Mouse (Mus musculus): ENCODE measurements around the gene Epas1.

Gene Epas1

GRCm38 (mm10) chr17:86795773-86796172, 42.3 kb downstream of the Epas1 start:
- DNase-seq, result no peak

- no peak for DNase-seq
Measured at GRCm38 (mm10) chr17:86797031-86797430, 43.5 kb downstream of the Epas1 start.

- DNase-seq, result no peak
Measured at GRCm38 (mm10) chr17:86798460-86798859, 45.0 kb downstream of the Epas1 start.

- no peak for DNase-seq
Measured at GRCm38 (mm10) chr17:86798951-86799350, 45.5 kb downstream of the Epas1 start.

- DNase-seq, result no peak
Measured at GRCm38 (mm10) chr17:86800535-86800934, 47.0 kb downstream of the Epas1 start.

GRCm38 (mm10) chr17:86801213-86801815, 47.8 kb downstream of the Epas1 start:
- no peak for DNase-seq

- DNase-seq, result no peak
Measured at GRCm38 (mm10) chr17:86801876-86802275, 48.4 kb downstream of the Epas1 start.

GRCm38 (mm10) chr17:86802351-86802985, 49.0 kb downstream of the Epas1 start:
- no peak for DNase-seq

GRCm38 (mm10) chr17:86803147-86803546, 49.6 kb downstream of the Epas1 start:
- no peak for DNase-seq

- no peak for DNase-seq
Measured at GRCm38 (mm10) chr17:86803653-86804052, 50.2 kb downstream of the Epas1 start.

- DNase-seq, result no peak
Measured at GRCm38 (mm10) chr17:86812029-86812428, 58.5 kb downstream of the Epas1 start.

- no peak for DNase-seq
Measured at GRCm38 (mm10) chr17:86814320-86814719, 60.8 kb downstream of the Epas1 start.

- DNase-seq, result no peak
Measured at GRCm38 (mm10) chr17:86815016-86815865, 61.7 kb downstream of the Epas1 start.

- DNase-seq, result no peak
Measured at GRCm38 (mm10) chr17:86822017-86822737, 68.7 kb downstream of the Epas1 start.

GRCm38 (mm10) chr17:86824502-86825162, 71.1 kb downstream of the Epas1 start:
- DNase-seq, result no peak

GRCm38 (mm10) chr17:86825163-86825902, 71.8 kb downstream of the Epas1 start:
- no peak for DNase-seq

- no peak for DNase-seq
Measured at GRCm38 (mm10) chr17:86826376-86826775, 72.9 kb downstream of the Epas1 start.

GRCm38 (mm10) chr17:86827391-86828165, 74.1 kb downstream of the Epas1 start:
- no peak for DNase-seq

- DNase-seq, result no peak
Measured at GRCm38 (mm10) chr17:86828500-86828899, 75.0 kb downstream of the Epas1 start.

- no peak for DNase-seq
Measured at GRCm38 (mm10) chr17:86829383-86830175, 76.1 kb downstream of the Epas1 start.
